Mouse (Mus musculus) kidney, embryonic 15.5 days (tissue): ENCODE measurements around the gene Dbt. TPM values are rescaled to one million over a fixed set of nuclear protein-coding genes. Genes with fewer than 3 reads are reported as not detected.
"Not testable (repeated sequence)": the region's sequence is repeated elsewhere in the genome, so short reads cannot be mapped to it uniquely, and the experiment has no call there.

Experiments
- ATAC-seq: fragments of 200-750 bp; cut with Nextera tagmentation; replicated peaks from 2 replicates; pipeline ENCODE4 v1.8.0; 2017; ENCODE audit warnings: moderate TSS enrichment; ENCODE audit not compliant: low FRiP score
- H3K27ac ChIP-seq: fragments of 300-500 bp; sonication (generic); 2 replicates; pipeline ENCODE4 v1.5.1; 2015; ENCODE audit warnings: mild to moderate bottlenecking, inconsistent platforms
- H3K27me3 ChIP-seq: fragments of 300-500 bp; sonication (generic); 2 replicates; pipeline ENCODE4 v1.6.1; 2015; ENCODE audit warnings: inconsistent platforms
- H3K36me3 ChIP-seq: fragments of 300-500 bp; sonication (generic); 2 replicates; pipeline ENCODE4 v1.6.1; 2015; ENCODE audit warnings: inconsistent platforms
- H3K4me1 ChIP-seq: fragments of 300-500 bp; sonication (generic); 2 replicates; pipeline ENCODE4 v1.6.1; 2015; ENCODE audit warnings: inconsistent platforms
- H3K4me2 ChIP-seq: fragments of 300-500 bp; sonication (generic); 2 replicates; pipeline ENCODE4 v1.6.1; 2015; ENCODE audit warnings: moderate library complexity, mild to moderate bottlenecking, inconsistent platforms
- H3K4me3 ChIP-seq: fragments of 300-500 bp; sonication (generic); replicated peaks from 2 replicates; pipeline ENCODE4 v1.5.1; 2015; ENCODE audit warnings: mild to moderate bottlenecking, inconsistent platforms
- H3K9ac ChIP-seq: fragments of 300-500 bp; sonication (generic); 2 replicates; pipeline ENCODE4 v1.6.1; 2015; ENCODE audit warnings: mild to moderate bottlenecking, inconsistent platforms
- H3K9me3 ChIP-seq: fragments of 300-500 bp; sonication (generic); replicated peaks from 2 replicates; pipeline ENCODE4 v1.6.1; 2016; ENCODE audit warnings: inconsistent platforms
- WGBS: fragments of 180-500 bp; shearing (Covaris S2); methylation state at CpG from one replicate; pipeline ENCODE4 v1.1.7; 2015; ENCODE audit warnings: mixed read lengths; 5-methylcytosine and 5-hydroxymethylcytosine counted together
- polyA plus RNA-seq: library from polyadenylated mRNA; unstranded; fragments of >200 nt; fragmentation: Nextera tagmentation; extraction: Ambion mirVana; gene quantifications from 2 replicates; pipeline ENCODE4 v1.2.1, GENCODE M21; 2015

Gene Dbt
- polyA plus RNA-seq, 1 experiment from 2014 or later, result 23.9 TPM

- no peak overlapping the region for H3K9ac ChIP-seq
- no peaks in the 10 kb centered on the region for H3K9me3 ChIP-seq
- H3K4me1 ChIP-seq, result no peaks in the 10 kb centered on the region
- 89% methylated on average over 5 of the region's 5 CpGs for WGBS
- no peak overlapping the region for H3K4me3 ChIP-seq
- no peak overlapping the region for H3K4me2 ChIP-seq
- no peaks in the 10 kb centered on the region for H3K27me3 ChIP-seq
- H3K27ac ChIP-seq, result no peak overlapping the region
- peaks cover 39% of the 10 kb centered on the region for H3K36me3 ChIP-seq
- ATAC-seq, result no peak
These were observed 38.5 kb downstream of the Dbt start for GRCm38 (mm10) chr3:116551362-116551761.

GRCm38 (mm10) chr3:116561315-116561714, 48.4 kb downstream of the Dbt start:
- not testable (repeated sequence) for H3K9me3 ChIP-seq, H3K4me1 ChIP-seq, H3K27me3 ChIP-seq, H3K4me3 ChIP-seq, H3K4me2 ChIP-seq, H3K27ac ChIP-seq, H3K9ac ChIP-seq, H3K36me3 ChIP-seq, ATAC-seq
- WGBS, result 95% methylated on average over 14 of the region's 14 CpGs

GRCm38 (mm10) chr3:116562408-116563094, 49.7 kb downstream of the Dbt start, which contains the start of gene Lrrc39:
Gene Lrrc39 (plus strand): TSS chr3:116562973.
- 66% methylated on average over 7 of the region's 7 CpGs for WGBS
- Histone ChIP-seq H3K27me3 (no peaks in the 10 kb centered on the region), H3K9me3 (no peaks in the 10 kb centered on the region), H3K4me2 (no peak within 1 kb of the TSS), H3K4me1 (no peaks in the 10 kb centered on the region), H3K4me3 (no peak within 1 kb of the TSS), H3K9ac (no peak within 1 kb of the TSS), H3K27ac (no peak within 1 kb of the TSS), H3K36me3 (no peaks in the 10 kb centered on the region)
- no peak; the same call in 1 of the 2 replicates for ATAC-seq

- no peak for ATAC-seq
- H3K9ac ChIP-seq, result no peak overlapping the region
- H3K27ac ChIP-seq, result no peak overlapping the region
- H3K4me3 ChIP-seq, result no peak overlapping the region
- no peak overlapping the region for H3K4me2 ChIP-seq
- no peaks in the 10 kb centered on the region for H3K27me3 ChIP-seq
- no peaks in the 10 kb centered on the region for H3K4me1 ChIP-seq
- H3K36me3 ChIP-seq, result no peaks in the 10 kb centered on the region
- H3K9me3 ChIP-seq, result no peaks in the 10 kb centered on the region
- 77% methylated on average over 7 of the region's 7 CpGs for WGBS
These were observed 50.2 kb downstream of the Dbt start for GRCm38 (mm10) chr3:116563095-116563492.

GRCm38 (mm10) chr3:116570628-116571027, 57.8 kb downstream of the Dbt start:
- no peak overlapping the region for H3K4me3 ChIP-seq
- no peaks in the 10 kb centered on the region for H3K9me3 ChIP-seq
- H3K4me1 ChIP-seq, result no peaks in the 10 kb centered on the region
- H3K9ac ChIP-seq, result no peak overlapping the region
- H3K27ac ChIP-seq, result no peak overlapping the region
- no peaks in the 10 kb centered on the region for H3K27me3 ChIP-seq
- no peaks in the 10 kb centered on the region for H3K36me3 ChIP-seq
- ATAC-seq, result no peak
- H3K4me2 ChIP-seq, result no peak overlapping the region
- WGBS, result 76% methylated on average over 2 of the region's 2 CpGs

GRCm38 (mm10) chr3:116577286-116577685, 64.4 kb downstream of the Dbt start:
- H3K9ac ChIP-seq, result no peak overlapping the region
- no peak overlapping the region for H3K4me2 ChIP-seq
- H3K27ac ChIP-seq, result no peak overlapping the region
- H3K27me3 ChIP-seq, result no peaks in the 10 kb centered on the region
- H3K36me3 ChIP-seq, result peaks cover 26% of the 10 kb centered on the region
- WGBS, result 57% methylated on average over 3 of the region's 3 CpGs
- no peaks in the 10 kb centered on the region for H3K9me3 ChIP-seq
- H3K4me1 ChIP-seq, result no peaks in the 10 kb centered on the region
- no peak for ATAC-seq
- no peak overlapping the region for H3K4me3 ChIP-seq

GRCm38 (mm10) chr3:116582201-116582600, 69.3 kb downstream of the Dbt start:
- Histone ChIP-seq H3K36me3 (peaks cover 70% of the 10 kb centered on the region), H3K9me3 (no peaks in the 10 kb centered on the region), H3K4me2 (no peak overlapping the region), H3K4me1 (no peaks in the 10 kb centered on the region), H3K27me3 (no peaks in the 10 kb centered on the region), H3K4me3 (no peak overlapping the region), H3K27ac (no peak overlapping the region), H3K9ac (no peak overlapping the region)
- WGBS, result 95% methylated on average over 9 of the region's 9 CpGs
- ATAC-seq, result no peak

- Histone ChIP-seq H3K36me3 (peaks cover 27% of the 10 kb centered on the region), H3K4me3 (peak overlapping the region; percentile 93), H3K4me1 (peaks cover 9% of the 10 kb centered on the region), H3K27me3 (no peaks in the 10 kb centered on the region), H3K9ac (peak overlapping the region; percentile 81), H3K27ac (peak overlapping the region; percentile 92), H3K4me2 (peak overlapping the region; percentile 56), H3K9me3 (no peaks in the 10 kb centered on the region)
- 3% methylated on average over 22 of the region's 22 CpGs for WGBS
- peak; percentile 82 for ATAC-seq
These were observed 81.3 kb downstream of the Dbt start for GRCm38 (mm10) chr3:116594076-116594727.

- Histone ChIP-seq H3K9me3 (no peaks in the 10 kb centered on the region), H3K27me3 (no peaks in the 10 kb centered on the region), H3K4me3 (peak within 1 kb of the TSS; percentile 93), H3K4me2 (peak within 1 kb of the TSS; percentile 58), H3K4me1 (peaks cover 9% of the 10 kb centered on the region), H3K27ac (peak within 1 kb of the TSS; percentile 92), H3K36me3 (peaks cover 20% of the 10 kb centered on the region), H3K9ac (peak within 1 kb of the TSS; percentile 81)
- ATAC-seq, result peak; percentile 97
- under 1% methylated on average over 65 of the region's 65 CpGs for WGBS
These were observed 82.1 kb downstream of the Dbt start, which contains the start of gene Sass6 for GRCm38 (mm10) chr3:116594728-116595602. Gene Sass6 (plus strand): TSS chr3:116594982.

GRCm38 (mm10) chr3:116595603-116595991, 82.7 kb downstream of the Dbt start:
- Histone ChIP-seq H3K9me3 (no peaks in the 10 kb centered on the region), H3K27ac (no peak overlapping the region), H3K9ac (peak overlapping the region; percentile 81), H3K4me3 (peak overlapping the region; percentile 93), H3K4me1 (peaks cover 9% of the 10 kb centered on the region), H3K4me2 (peak overlapping the region; percentile 58), H3K27me3 (no peaks in the 10 kb centered on the region), H3K36me3 (peaks cover 13% of the 10 kb centered on the region)
- ATAC-seq, result no peak
- WGBS, result 7% methylated on average over 10 of the region's 10 CpGs
